Mouse (Mus musculus) lung, postnatal 0 days (tissue): ENCODE measurements at regions not wholly inside any gene's neighbourhood (a gene's known extent, or its start where the extent isn't known, plus 50 kb on each side); places are given as distances from the start of the nearest gene placed in this dataset.

ENCODE experiments used
- ATAC-seq: fragments of 200-750 bp; cut with Nextera tagmentation; 2 replicates; pipeline ENCODE4 v1.8.0; 2017; ENCODE audit warnings: moderate library complexity
- DNase-seq: peaks from one replicate; pipeline ENCODE4 v3.0.0-alpha.2; 2016; ENCODE audit warnings: low spot score
- H3K27ac ChIP-seq: fragments of 300-500 bp; sonication (generic); 2 replicates; pipeline ENCODE4 v1.5.1; 2014; ENCODE audit warnings: antibody characterized with exemption, mild to moderate bottlenecking, low read length, mixed read lengths
- H3K27me3 ChIP-seq: fragments of 300-500 bp; sonication (generic); replicated peaks from 2 replicates; pipeline ENCODE4 v1.6.1; 2014; ENCODE audit warnings: low read length, mixed read lengths; ENCODE audit not compliant: insufficient read depth
- H3K36me3 ChIP-seq: fragments of 300-500 bp; sonication (generic); 2 replicates; pipeline ENCODE4 v1.6.1; 2014; ENCODE audit warnings: low read length, mixed read lengths; ENCODE audit not compliant: insufficient read depth
- H3K4me1 ChIP-seq: fragments of 300-500 bp; sonication (generic); 2 replicates; pipeline ENCODE4 v1.6.1; 2014; ENCODE audit warnings: antibody characterized with exemption, low read depth, low read length, mixed read lengths; ENCODE audit not compliant: insufficient read depth
- H3K4me2 ChIP-seq: fragments of 300-500 bp; sonication (generic); replicated peaks from 2 replicates; pipeline ENCODE4 v1.6.1; 2014; ENCODE audit warnings: low read depth, mild to moderate bottlenecking, low read length, moderate library complexity, mixed read lengths
- H3K4me3 ChIP-seq: fragments of 300-500 bp; sonication (generic); 2 replicates; pipeline ENCODE4 v1.5.1; 2014; ENCODE audit warnings: low read depth, low read length
- H3K9ac ChIP-seq: fragments of 300-500 bp; sonication (generic); replicated peaks from 2 replicates; pipeline ENCODE4 v1.6.1; 2014; ENCODE audit warnings: low read depth, mild to moderate bottlenecking
- H3K9me3 ChIP-seq: fragments of 300-500 bp; sonication (generic); 2 replicates; pipeline ENCODE4 v1.6.1; 2016; ENCODE audit warnings: low read length, mixed read lengths
- CTCF ChIP-seq: IDR thresholded peaks from 2 replicates; pipeline ENCODE4 v1.5.1; 2016; ENCODE audit warnings: antibody characterized with exemption, mild to moderate bottlenecking
- EP300 ChIP-seq: IDR thresholded peaks from 2 replicates; pipeline ENCODE4 v1.6.1; 2016; ENCODE audit warnings: antibody characterized with exemption, mild to moderate bottlenecking, control low read depth
- WGBS: fragments of 180-500 bp; shearing (Covaris S2); extraction: QIAGEN DNeasy Blood & Tissue Kit; methylation state at CpG from one replicate; pipeline ENCODE4 v1.1.7; 2014; 5-methylcytosine and 5-hydroxymethylcytosine counted together

DNA sequence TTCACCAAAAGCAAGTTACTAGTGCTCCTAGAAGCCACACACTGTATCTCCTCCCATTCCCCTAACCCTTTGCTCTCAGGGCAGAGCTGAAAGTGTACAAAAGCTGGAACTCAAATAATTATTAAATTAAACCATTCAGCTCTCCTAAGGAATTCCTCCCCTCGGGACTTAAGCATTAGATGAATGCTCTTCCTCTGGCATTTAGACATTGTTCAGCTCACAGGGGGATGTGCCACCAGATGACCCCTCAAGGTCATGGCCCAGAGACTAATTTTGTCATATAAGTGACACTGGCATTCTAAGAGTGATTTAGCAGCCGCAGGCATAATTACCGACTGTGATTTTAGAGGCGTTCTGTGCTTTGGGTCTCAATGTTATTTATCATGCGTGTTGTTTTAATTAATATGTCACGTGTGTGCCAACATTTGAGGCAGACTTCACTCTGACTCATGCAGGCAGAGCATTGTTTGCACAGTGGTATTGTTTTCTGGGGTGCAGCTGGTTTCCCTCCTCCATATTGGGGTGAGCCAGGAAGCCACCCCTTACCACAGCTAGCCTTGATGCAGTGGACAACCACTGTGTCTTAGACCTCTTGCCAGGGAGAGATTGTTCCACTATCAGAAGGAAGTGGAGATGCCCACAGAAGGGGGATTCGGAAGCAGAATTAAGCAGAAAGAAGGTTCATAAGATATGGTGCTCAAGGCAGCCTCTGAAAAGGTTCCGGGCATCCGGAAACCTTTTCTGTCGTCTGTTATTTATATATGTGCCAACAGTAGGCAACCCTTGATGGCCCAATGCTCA, 748.9 kb upstream of the Car8 start:
- H3K9ac ChIP-seq: no peak overlapping the region
- H3K27ac ChIP-seq: no peak overlapping the region
- H3K36me3 ChIP-seq: no peaks in the 10 kb centered on the region
- no peak overlapping the region for H3K4me3 ChIP-seq
- no peaks in the 10 kb centered on the region for H3K9me3 ChIP-seq
- no peak for TF ChIP-seq EP300
- no peak for TF ChIP-seq CTCF
- ATAC-seq (peak; percentile 35; the same call in 1 of the 2 replicates), DNase-seq (no peak)
- no peaks in the 10 kb centered on the region for H3K4me1 ChIP-seq
- no peak overlapping the region for H3K4me2 ChIP-seq
- no peaks in the 10 kb centered on the region for H3K27me3 ChIP-seq
- WGBS: 60% methylated on average over 10 of the region's 10 CpGs

DNA sequence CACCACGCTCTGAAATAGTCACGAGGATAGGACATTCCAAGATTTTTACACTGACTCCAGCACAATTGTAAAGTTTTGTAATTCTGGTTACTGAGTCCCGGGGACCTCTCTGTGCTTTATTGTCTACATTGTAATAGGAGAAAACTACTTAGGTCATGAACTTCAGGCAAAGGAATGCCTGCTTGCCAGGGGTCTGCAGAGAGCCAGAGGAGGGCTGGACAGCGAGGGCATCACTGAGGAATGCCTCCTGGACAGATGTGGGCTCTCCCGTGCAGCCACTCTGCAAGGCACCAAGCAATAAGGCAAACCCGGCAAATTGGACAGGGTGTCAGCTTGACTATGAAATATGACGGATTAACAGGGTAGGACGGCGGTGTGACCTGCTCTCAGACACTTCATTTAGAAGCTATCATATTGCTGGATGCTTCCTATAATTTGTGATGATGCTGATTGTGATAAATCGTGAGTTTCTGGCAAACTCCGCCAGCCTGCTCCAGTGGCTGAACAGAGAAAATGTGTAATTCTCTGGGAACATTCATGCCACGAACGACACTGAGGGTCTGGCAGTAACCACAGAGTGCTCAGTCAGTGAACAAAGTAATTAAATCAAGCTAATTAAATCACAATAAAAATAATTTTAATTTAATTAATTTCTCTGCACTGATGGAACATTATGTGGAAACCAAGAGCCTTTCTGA, 747.7 kb upstream of the Car8 start:
- TF ChIP-seq EP300: no peak
- DNase-seq (no peak), ATAC-seq (no peak)
- H3K9ac ChIP-seq: no peak overlapping the region
- no peaks in the 10 kb centered on the region for H3K27me3 ChIP-seq
- H3K4me3 ChIP-seq: no peak overlapping the region
- H3K36me3 ChIP-seq: no peaks in the 10 kb centered on the region
- no peak overlapping the region for H3K4me2 ChIP-seq
- no peak overlapping the region for H3K27ac ChIP-seq
- H3K4me1 ChIP-seq: no peaks in the 10 kb centered on the region
- no peaks in the 10 kb centered on the region for H3K9me3 ChIP-seq
- 42% methylated on average over 13 of the region's 13 CpGs for WGBS

DNA sequence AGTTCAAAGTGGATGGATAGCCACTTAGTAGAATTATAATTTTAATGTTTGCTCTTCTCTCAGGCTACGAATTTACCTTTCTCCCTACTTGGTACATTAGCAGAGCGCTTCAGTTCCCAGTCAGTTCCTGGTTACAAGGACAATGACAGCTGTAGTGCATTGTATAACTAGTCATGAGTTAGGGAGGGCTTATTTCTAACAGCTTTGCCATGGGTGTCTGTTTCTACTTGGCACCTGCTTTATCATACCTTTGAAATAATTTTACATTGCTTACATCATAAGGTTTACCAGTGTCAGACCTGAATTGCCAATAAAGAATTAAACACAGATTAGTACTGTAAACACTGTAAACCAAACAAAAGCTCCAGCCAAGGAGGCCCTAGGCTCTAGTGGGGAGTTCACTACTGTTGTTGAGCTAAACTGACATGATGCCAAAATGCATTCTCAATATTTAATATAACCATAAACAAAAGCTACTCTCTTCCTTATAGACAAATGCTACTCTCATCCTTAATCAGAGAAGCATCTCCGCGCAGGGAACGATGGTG, 745.3 kb upstream of the Car8 start:
- Histone ChIP-seq H3K27ac (no peak overlapping the region), H3K4me2 (no peak overlapping the region), H3K36me3 (no peaks in the 10 kb centered on the region), H3K9me3 (no peaks in the 10 kb centered on the region), H3K4me1 (no peaks in the 10 kb centered on the region), H3K27me3 (no peaks in the 10 kb centered on the region), H3K9ac (no peak overlapping the region), H3K4me3 (no peak overlapping the region)
- ATAC-seq (no peak), DNase-seq (peak; percentile 36)
- TF ChIP-seq CTCF: no peak
- no peak for TF ChIP-seq EP300
- WGBS: 54% methylated on average over 5 of the region's 5 CpGs

DNA sequence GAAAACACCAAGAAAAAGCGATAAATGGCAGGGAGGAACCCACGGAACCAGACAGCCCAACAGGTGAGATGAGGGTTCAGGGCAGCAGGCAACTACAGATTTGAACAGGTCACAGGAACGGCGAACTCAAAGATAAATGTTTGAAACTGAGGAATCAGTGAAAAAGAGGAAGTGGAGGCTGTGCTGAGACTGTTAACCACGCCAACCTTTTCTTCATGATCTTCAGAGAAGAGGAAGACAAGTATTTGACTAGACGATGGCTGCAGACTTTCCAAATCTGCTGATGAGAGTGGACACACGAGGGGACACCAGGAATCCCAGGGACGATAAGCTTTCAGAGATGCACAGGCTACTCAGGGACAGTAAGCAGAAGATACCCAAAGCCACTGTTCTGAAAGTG, 740.1 kb upstream of the Car8 start:
- no peaks in the 10 kb centered on the region for H3K27me3 ChIP-seq
- no peaks in the 10 kb centered on the region for H3K9me3 ChIP-seq
- no peak overlapping the region for H3K9ac ChIP-seq
- no peak overlapping the region for H3K4me3 ChIP-seq
- TF ChIP-seq CTCF (no peak), EP300 (no peak)
- no peak overlapping the region for H3K4me2 ChIP-seq
- H3K27ac ChIP-seq: no peak overlapping the region
- no peaks in the 10 kb centered on the region for H3K4me1 ChIP-seq
- ATAC-seq: no peak
- WGBS: 75% methylated on average over 8 of the region's 8 CpGs
- no peaks in the 10 kb centered on the region for H3K36me3 ChIP-seq
- peak; percentile 26 for DNase-seq

DNA sequence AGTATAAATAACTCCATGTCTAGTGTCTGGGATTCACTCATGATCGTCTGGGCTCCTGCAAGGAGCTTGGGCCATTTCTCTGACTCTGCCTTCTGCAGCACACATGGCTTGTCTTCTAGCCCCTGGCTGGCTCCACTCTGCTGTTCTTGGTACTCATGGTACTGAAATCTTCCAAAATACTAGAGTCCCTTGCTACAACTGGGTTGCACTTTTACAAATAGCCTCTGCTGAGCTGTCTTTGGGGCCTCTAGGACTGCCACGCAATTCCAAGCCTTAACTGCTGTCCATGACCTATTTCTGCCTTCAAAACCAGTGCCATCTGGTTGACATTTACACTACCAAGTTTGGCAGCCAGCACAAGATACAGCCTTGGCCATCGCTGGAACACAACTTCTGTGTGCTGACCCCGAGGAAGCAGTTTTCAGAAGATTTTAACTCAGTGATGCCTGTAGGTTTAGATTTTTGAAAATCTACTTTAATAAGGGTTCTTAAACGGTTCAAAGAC, 731.2 kb upstream of the Car8 start:
- 84% methylated on average over 5 of the region's 5 CpGs for WGBS
- no peak overlapping the region for H3K4me2 ChIP-seq
- H3K4me1 ChIP-seq: no peaks in the 10 kb centered on the region
- H3K27me3 ChIP-seq: no peaks in the 10 kb centered on the region
- H3K27ac ChIP-seq: no peak overlapping the region
- H3K9ac ChIP-seq: no peak overlapping the region
- H3K4me3 ChIP-seq: no peak overlapping the region
- DNase-seq (no peak), ATAC-seq (no peak)
- no peaks in the 10 kb centered on the region for H3K9me3 ChIP-seq
- no peak for TF ChIP-seq EP300
- no peak for TF ChIP-seq CTCF
- H3K36me3 ChIP-seq: no peaks in the 10 kb centered on the region

DNA sequence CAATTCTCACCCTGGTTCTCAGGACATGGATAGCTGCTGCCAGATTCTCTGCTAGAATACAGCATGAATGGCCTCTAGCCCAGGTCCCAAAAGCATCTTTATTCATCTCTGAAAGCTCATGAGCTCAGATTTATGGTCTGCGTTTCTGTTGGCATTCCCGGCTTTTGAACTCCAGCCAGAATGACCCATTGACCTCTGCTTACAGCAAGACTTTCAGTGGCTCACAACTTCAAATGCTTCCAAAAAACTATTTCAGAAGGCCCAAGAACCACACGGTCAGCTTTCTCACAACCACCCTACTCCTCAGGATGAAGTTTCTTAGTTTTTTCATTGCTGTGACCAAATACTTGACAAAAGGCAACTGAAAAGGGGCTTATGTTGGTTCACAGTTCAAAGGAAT, 729.9 kb upstream of the Car8 start:
- Histone ChIP-seq H3K4me2 (no peak overlapping the region), H3K9ac (no peak overlapping the region), H3K27ac (no peak overlapping the region), H3K4me3 (no peak overlapping the region), H3K36me3 (no peaks in the 10 kb centered on the region), H3K4me1 (no peaks in the 10 kb centered on the region), H3K9me3 (no peaks in the 10 kb centered on the region), H3K27me3 (no peaks in the 10 kb centered on the region)
- TF ChIP-seq EP300: no peak
- no peak for TF ChIP-seq CTCF
- ATAC-seq (no peak), DNase-seq (no peak)
- WGBS: 39% methylated on average over 3 of the region's 3 CpGs
